Mouse (Mus musculus) liver, embryonic 16.5 days (tissue): ENCODE data around the gene Dusp7. TPM values are rescaled to one million over a fixed set of nuclear protein-coding genes. Genes with fewer than 3 reads are reported as not detected.

Experiments used
- ATAC-seq: fragments of 200-750 bp; cut with Nextera tagmentation; 2 replicates; pipeline ENCODE4 v1.8.0; 2017; ENCODE audit warnings: low read depth, mild to moderate bottlenecking, moderate number of reproducible peaks, moderate library complexity
- H3K27ac ChIP-seq: fragments of 300-500 bp; sonication (generic); 2 replicates; pipeline ENCODE4 v1.5.1; 2014; ENCODE audit warnings: mild to moderate bottlenecking, low read length
- H3K27me3 ChIP-seq: fragments of 300-500 bp; sonication (generic); 2 replicates; pipeline ENCODE4 v1.6.1; 2014; ENCODE audit warnings: low read depth, low read length, mixed read lengths; ENCODE audit not compliant: control insufficient read depth, insufficient read depth
- H3K36me3 ChIP-seq: fragments of 300-500 bp; sonication (generic); 2 replicates; pipeline ENCODE4 v1.6.1; 2014; ENCODE audit warnings: mild to moderate bottlenecking; ENCODE audit not compliant: control insufficient read depth, insufficient read depth
- H3K4me1 ChIP-seq: fragments of 300-500 bp; sonication (generic); 2 replicates; pipeline ENCODE4 v1.6.1; 2014; ENCODE audit warnings: low read depth, low read length, mixed read lengths; ENCODE audit not compliant: control insufficient read depth
- H3K4me2 ChIP-seq: fragments of 300-500 bp; sonication (generic); 2 replicates; pipeline ENCODE4 v1.6.1; 2014; ENCODE audit warnings: low read depth, low read length, mixed read lengths
- H3K4me3 ChIP-seq: fragments of 300-500 bp; sonication (generic); 2 replicates; pipeline ENCODE4 v1.5.1; 2014; ENCODE audit warnings: low read depth, mild to moderate bottlenecking, low read length
- H3K9ac ChIP-seq: fragments of 300-500 bp; sonication (generic); 2 replicates; pipeline ENCODE4 v1.6.1; 2014; ENCODE audit warnings: low read depth, low read length
- H3K9me3 ChIP-seq: fragments of 300-500 bp; sonication (generic); replicated peaks from 2 replicates; pipeline ENCODE4 v1.6.1; 2016; ENCODE audit warnings: low read length; ENCODE audit not compliant: control insufficient read depth
- WGBS: fragments of 180-500 bp; shearing (Covaris S2); extraction: QIAGEN DNeasy Blood & Tissue Kit; methylation state at CpG from one replicate; pipeline ENCODE4 v1.1.7; 2014; ENCODE audit not compliant: insufficient replicate concordance; 5-methylcytosine and 5-hydroxymethylcytosine counted together
- polyA plus RNA-seq: library from polyadenylated mRNA; unstranded; fragments of >200 nt; fragmentation: Nextera tagmentation; extraction: Ambion mirVana; gene quantifications from 2 replicates; pipeline ENCODE4 v1.2.1, GENCODE M21; 2015

Gene Dusp7
- polyA plus RNA-seq, 1 experiment from 2014 or later, result 2.7 TPM

GRCm38 (mm10) chr9:106413606-106414005 is 45.2 kb downstream of the Dusp7 start:
- H3K4me2 ChIP-seq, result no peak overlapping the region
- no peak overlapping the region for H3K9ac ChIP-seq
- no peak overlapping the region for H3K27ac ChIP-seq
- ATAC-seq, result no peak
- H3K9me3 ChIP-seq, result 0 out of 2 replicates have a peak, but pooled peaks cover 3% of the 10 kb centered on the region
- no peaks in the 10 kb centered on the region for H3K36me3 ChIP-seq
- H3K4me1 ChIP-seq, result peaks cover 29% of the 10 kb centered on the region
- no peak overlapping the region for H3K4me3 ChIP-seq
- 74% methylated on average over 5 of the region's 5 CpGs for WGBS
- peaks cover 12% of the 10 kb centered on the region for H3K27me3 ChIP-seq

GRCm38 (mm10) chr9:106416826-106417225 is 48.4 kb downstream of the Dusp7 start:
- ATAC-seq, result no peak
- WGBS, result 74% methylated on average over 6 of the region's 6 CpGs
- Histone ChIP-seq H3K27ac (no peak overlapping the region), H3K36me3 (no peaks in the 10 kb centered on the region), H3K4me3 (no peak overlapping the region), H3K9me3 (no peaks in the 10 kb centered on the region), H3K4me1 (peaks cover 20% of the 10 kb centered on the region), H3K4me2 (no peak overlapping the region), H3K9ac (no peak overlapping the region), H3K27me3 (peaks cover 38% of the 10 kb centered on the region)

GRCm38 (mm10) chr9:106417841-106418625 is 49.6 kb downstream of the Dusp7 start:
- ATAC-seq, result no peak
- no peaks in the 10 kb centered on the region for H3K9me3 ChIP-seq
- H3K4me1 ChIP-seq, result peaks cover 11% of the 10 kb centered on the region
- peaks cover 38% of the 10 kb centered on the region for H3K27me3 ChIP-seq
- 18% methylated on average over 29 of the region's 29 CpGs for WGBS
- H3K4me3 ChIP-seq, result peak overlapping the region; percentile 9; the same call in 1 of the 2 replicates
- H3K9ac ChIP-seq, result no peak overlapping the region
- H3K36me3 ChIP-seq, result no peaks in the 10 kb centered on the region
- no peak overlapping the region for H3K27ac ChIP-seq
- peak overlapping the region; percentile 52 for H3K4me2 ChIP-seq

- WGBS, result 0% methylated on average over 2 of the region's 2 CpGs
- no peak overlapping the region for H3K4me3 ChIP-seq
- peaks cover 11% of the 10 kb centered on the region for H3K4me1 ChIP-seq
- no peaks in the 10 kb centered on the region for H3K36me3 ChIP-seq
- H3K4me2 ChIP-seq, result no peak overlapping the region
- no peak for ATAC-seq
- H3K9ac ChIP-seq, result no peak overlapping the region
- H3K9me3 ChIP-seq, result no peaks in the 10 kb centered on the region
- H3K27me3 ChIP-seq, result peaks cover 40% of the 10 kb centered on the region
- no peak overlapping the region for H3K27ac ChIP-seq
These were observed 52.2 kb downstream of the Dusp7 start for GRCm38 (mm10) chr9:106420608-106421007.

- H3K4me1 ChIP-seq, result peaks cover 11% of the 10 kb centered on the region
- H3K9ac ChIP-seq, result no peak overlapping the region
- H3K36me3 ChIP-seq, result no peaks in the 10 kb centered on the region
- 0 out of 2 replicates have a peak, but pooled peaks have one; percentile 11 for ATAC-seq
- peaks cover 40% of the 10 kb centered on the region for H3K27me3 ChIP-seq
- no peak overlapping the region for H3K27ac ChIP-seq
- 0 out of 2 replicates have a peak overlapping the region, but pooled peaks have one; percentile 11 for H3K4me2 ChIP-seq
- WGBS, result 13% methylated on average over 18 of the region's 18 CpGs
- no peaks in the 10 kb centered on the region for H3K9me3 ChIP-seq
- no peak overlapping the region for H3K4me3 ChIP-seq
These were observed 52.8 kb downstream of the Dusp7 start for GRCm38 (mm10) chr9:106421033-106421864.

- peaks cover 40% of the 10 kb centered on the region for H3K27me3 ChIP-seq
- no peak overlapping the region for H3K9ac ChIP-seq
- no peaks in the 10 kb centered on the region for H3K9me3 ChIP-seq
- no peaks in the 10 kb centered on the region for H3K36me3 ChIP-seq
- no peak overlapping the region for H3K4me3 ChIP-seq
- H3K4me1 ChIP-seq, result peaks cover 11% of the 10 kb centered on the region
- no peak overlapping the region for H3K27ac ChIP-seq
- 0% methylated on average over 3 of the region's 3 CpGs for WGBS
- ATAC-seq, result peak; percentile 47
- H3K4me2 ChIP-seq, result 0 out of 2 replicates have a peak overlapping the region, but pooled peaks have one; percentile 11
These were observed 53.4 kb downstream of the Dusp7 start for GRCm38 (mm10) chr9:106421865-106422160.

Other genes with a start within 250 kb of the Dusp7 start
- 26.5 and 33.0 TPM in 2 replicates for gene Glyctk, start 210.5 kb upstream of the Dusp7 start, polyA plus RNA-seq
- gene Wdr82, start 197.7 kb upstream of the Dusp7 start, polyA plus RNA-seq, result 5.8 and 6.0 TPM in 2 replicates
- 9.7 and 11.5 TPM in 2 replicates for gene Ppm1m, start 168.9 kb upstream of the Dusp7 start, polyA plus RNA-seq
- gene Twf2, start 165.5 kb upstream of the Dusp7 start, polyA plus RNA-seq, result 19.7 and 21.2 TPM in 2 replicates
- 0.04 and 0.05 TPM in 2 replicates for gene Tlr9, start 146.0 kb upstream of the Dusp7 start, polyA plus RNA-seq
- gene Alas1, start 120.0 kb upstream of the Dusp7 start, polyA plus RNA-seq, result 53.9 and 57.9 TPM in 2 replicates
- 20.3 and 21.0 TPM in 2 replicates for gene Poc1a, start 87.6 kb upstream of the Dusp7 start, polyA plus RNA-seq
- gene Rpl29, start 60.8 kb downstream of the Dusp7 start, polyA plus RNA-seq, result 452 and 501 TPM in 2 replicates
- 34.3 and 36.5 TPM in 2 replicates for gene Acy1, start 69.7 kb downstream of the Dusp7 start, polyA plus RNA-seq
- gene Abhd14b, start 78.8 kb downstream of the Dusp7 start, polyA plus RNA-seq, result 31.3 and 37.5 TPM in 2 replicates
- 17.2 and 18.8 TPM in 2 replicates for gene Abhd14a, start 79.0 kb downstream of the Dusp7 start, polyA plus RNA-seq
- 5.1 and 6.0 TPM in 2 replicates for gene Pcbp4, start 84.7 kb downstream of the Dusp7 start, polyA plus RNA-seq
- gene Gpr62, start 97.3 kb downstream of the Dusp7 start, polyA plus RNA-seq, result 0.04 TPM in 1 of 2 replicates, not detected in the other
- 16.3 and 16.4 TPM in 2 replicates for gene Rrp9, start 107.3 kb downstream of the Dusp7 start, polyA plus RNA-seq
- gene Parp3, start 108.3 kb downstream of the Dusp7 start, polyA plus RNA-seq, result 1.3 TPM in 2 replicates
- gene Iqcf1, start 131.3 kb downstream of the Dusp7 start, polyA plus RNA-seq, result not detected in 2 replicates
- not detected in 2 replicates for gene Iqcf5, start 145.9 kb downstream of the Dusp7 start, polyA plus RNA-seq
- gene Iqcf3, start 193.0 kb downstream of the Dusp7 start, polyA plus RNA-seq, result not detected in 2 replicates
- not detected in 2 replicates for gene Iqcf4, start 202.4 kb downstream of the Dusp7 start, polyA plus RNA-seq